Mouse (Mus musculus) neural tube, embryonic 15.5 days (tissue): ENCODE measurements around the gene Tmod1. TPM values are rescaled to one million over a fixed set of nuclear protein-coding genes. Genes with fewer than 3 reads are reported as not detected.

Experiments used
- ATAC-seq: fragments of 200-750 bp; cut with Nextera tagmentation; 2 replicates; pipeline ENCODE4 v1.8.0; 2017; ENCODE audit warnings: mild to moderate bottlenecking, moderate TSS enrichment, moderate library complexity; ENCODE audit not compliant: low FRiP score
- H3K27ac ChIP-seq: fragments of 300-500 bp; sonication (generic); replicated peaks from 2 replicates; pipeline ENCODE4 v1.5.1; 2015; ENCODE audit warnings: mild to moderate bottlenecking, inconsistent platforms
- H3K27me3 ChIP-seq: fragments of 300-500 bp; sonication (generic); replicated peaks from 2 replicates; pipeline ENCODE4 v1.6.1; 2015; ENCODE audit warnings: inconsistent platforms
- H3K36me3 ChIP-seq: fragments of 300-500 bp; sonication (generic); 2 replicates; pipeline ENCODE4 v1.6.1; 2015; ENCODE audit warnings: inconsistent platforms
- H3K4me1 ChIP-seq: fragments of 300-500 bp; sonication (generic); 2 replicates; pipeline ENCODE4 v1.6.1; 2015; ENCODE audit warnings: inconsistent platforms
- H3K4me2 ChIP-seq: fragments of 300-500 bp; sonication (generic); 2 replicates; pipeline ENCODE4 v1.6.1; 2015; ENCODE audit warnings: inconsistent platforms, mild to moderate bottlenecking, moderate library complexity
- H3K4me3 ChIP-seq: fragments of 300-500 bp; sonication (generic); replicated peaks from 2 replicates; pipeline ENCODE4 v1.5.1; 2015; ENCODE audit warnings: mild to moderate bottlenecking, inconsistent platforms
- H3K9ac ChIP-seq: fragments of 300-500 bp; sonication (generic); replicated peaks from 2 replicates; pipeline ENCODE4 v1.6.1; 2015; ENCODE audit warnings: mild to moderate bottlenecking, inconsistent platforms
- H3K9me3 ChIP-seq: fragments of 300-500 bp; sonication (generic); replicated peaks from 2 replicates; pipeline ENCODE4 v1.6.1; 2016; ENCODE audit warnings: inconsistent platforms
- WGBS: fragments of 180-500 bp; shearing (Covaris S2); methylation state at CpG from one replicate; pipeline ENCODE4 v1.1.7; 2015; ENCODE audit warnings: mixed read lengths; 5-methylcytosine and 5-hydroxymethylcytosine counted together
- polyA plus RNA-seq: library from polyadenylated mRNA; unstranded; fragments of >200 nt; fragmentation: Nextera tagmentation; extraction: Ambion mirVana; gene quantifications from 2 replicates; pipeline ENCODE4 v1.2.1, GENCODE M21; 2015

Tmod1 gene
- polyA plus RNA-seq, 1 experiment from 2014 or later = 3.5 TPM

- H3K4me1 ChIP-seq = peaks cover 15% of the 10 kb centered on the region
- H3K27me3 ChIP-seq = no peaks in the 10 kb centered on the region
- H3K27ac ChIP-seq = no peak overlapping the region
- no peaks in the 10 kb centered on the region for H3K36me3 ChIP-seq
- no peak overlapping the region for H3K4me2 ChIP-seq
- 87% methylated on average over 7 of the region's 7 CpGs for WGBS
- no peak overlapping the region for H3K9ac ChIP-seq
- no peak for ATAC-seq
- H3K4me3 ChIP-seq = no peak overlapping the region
- no peaks in the 10 kb centered on the region for H3K9me3 ChIP-seq
These were observed 57.8 kb downstream of the Tmod1 start for GRCm38 (mm10) chr4:46096546-46096945.

GRCm38 (mm10) chr4:46097591-46097990 is 58.9 kb downstream of the Tmod1 start:
- H3K9me3 ChIP-seq = no peaks in the 10 kb centered on the region
- H3K36me3 ChIP-seq = no peaks in the 10 kb centered on the region
- no peak overlapping the region for H3K4me2 ChIP-seq
- no peak overlapping the region for H3K4me3 ChIP-seq
- no peak for ATAC-seq
- no peaks in the 10 kb centered on the region for H3K27me3 ChIP-seq
- no peak overlapping the region for H3K27ac ChIP-seq
- peaks cover 15% of the 10 kb centered on the region for H3K4me1 ChIP-seq
- 93% methylated on average over 2 of the region's 2 CpGs for WGBS
- no peak overlapping the region for H3K9ac ChIP-seq

GRCm38 (mm10) chr4:46099132-46099531 is 60.4 kb downstream of the Tmod1 start:
- H3K9me3 ChIP-seq = no peaks in the 10 kb centered on the region
- no peak for ATAC-seq
- peaks cover 15% of the 10 kb centered on the region for H3K4me1 ChIP-seq
- WGBS = 77% methylated on average over 9 of the region's 9 CpGs
- H3K27me3 ChIP-seq = no peaks in the 10 kb centered on the region
- H3K4me2 ChIP-seq = no peak overlapping the region
- no peaks in the 10 kb centered on the region for H3K36me3 ChIP-seq
- no peak overlapping the region for H3K9ac ChIP-seq
- no peak overlapping the region for H3K4me3 ChIP-seq
- H3K27ac ChIP-seq = no peak overlapping the region

DNA sequence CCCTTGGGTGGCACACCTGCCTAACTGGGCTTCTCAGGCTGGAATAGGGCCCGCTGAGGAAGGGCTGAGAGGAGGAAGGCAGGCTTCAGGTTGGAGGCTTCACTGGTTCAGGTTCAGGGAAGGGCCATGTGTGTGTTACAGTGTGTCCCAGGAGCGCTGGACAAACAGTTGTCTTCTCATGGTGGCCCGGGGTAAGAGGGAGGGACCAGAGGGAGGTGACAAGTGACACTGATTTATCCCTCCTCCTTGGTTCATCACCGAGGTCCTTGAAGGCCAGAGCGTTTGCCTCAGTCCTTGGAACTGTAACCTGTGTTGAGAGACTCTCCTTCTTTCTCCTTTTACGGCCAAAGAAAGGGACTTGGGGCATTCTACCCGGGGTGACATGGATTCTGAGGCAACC is 61.8 kb downstream of the Tmod1 start:
- no peak overlapping the region for H3K9ac ChIP-seq
- H3K9me3 ChIP-seq = no peaks in the 10 kb centered on the region
- H3K4me1 ChIP-seq = peaks cover 8% of the 10 kb centered on the region
- no peak for ATAC-seq
- no peaks in the 10 kb centered on the region for H3K36me3 ChIP-seq
- H3K27me3 ChIP-seq = no peaks in the 10 kb centered on the region
- H3K27ac ChIP-seq = no peak overlapping the region
- no peak overlapping the region for H3K4me2 ChIP-seq
- H3K4me3 ChIP-seq = no peak overlapping the region
- 59% methylated on average over 7 of the region's 7 CpGs for WGBS

DNA sequence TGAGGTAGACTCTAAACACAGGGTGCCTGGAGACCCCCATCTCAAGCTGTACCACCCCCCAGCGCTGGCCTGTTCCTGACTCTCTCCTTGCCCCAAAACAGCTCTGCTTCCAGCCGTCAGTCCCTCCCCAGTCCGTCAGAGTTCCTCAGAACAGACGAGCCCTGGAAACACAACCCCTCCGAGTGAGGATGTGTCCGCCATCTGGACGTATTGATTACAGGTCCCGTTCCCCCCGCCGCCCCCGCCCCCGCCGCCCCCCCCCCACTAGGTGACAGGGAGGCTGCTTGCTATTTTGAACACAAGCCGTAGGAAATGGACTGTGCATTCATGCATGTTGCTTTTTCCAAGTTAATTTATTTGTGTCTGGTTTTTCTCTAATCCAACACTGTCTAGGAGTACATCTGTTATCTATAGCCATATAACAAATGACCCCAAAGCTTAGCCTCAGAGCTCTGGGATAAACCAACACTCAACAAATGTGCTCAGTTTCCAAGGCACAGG is 62.5 kb downstream of the Tmod1 start:
- no peak for ATAC-seq
- 26% methylated on average over 14 of the region's 14 CpGs for WGBS
- Histone ChIP-seq H3K4me1 (peaks cover 7% of the 10 kb centered on the region; the same call in 1 of the 2 replicates), H3K9ac (no peak overlapping the region), H3K36me3 (no peaks in the 10 kb centered on the region), H3K9me3 (no peaks in the 10 kb centered on the region), H3K4me3 (no peak overlapping the region), H3K27me3 (no peaks in the 10 kb centered on the region), H3K4me2 (no peak overlapping the region), H3K27ac (no peak overlapping the region)

GRCm38 (mm10) chr4:46102078-46102769 is 63.5 kb downstream of the Tmod1 start:
- no peak overlapping the region for H3K4me2 ChIP-seq
- H3K9ac ChIP-seq = no peak overlapping the region
- H3K4me3 ChIP-seq = no peak overlapping the region
- no peak for ATAC-seq
- 91% methylated on average over 10 of the region's 10 CpGs for WGBS
- H3K36me3 ChIP-seq = no peaks in the 10 kb centered on the region
- H3K27me3 ChIP-seq = no peaks in the 10 kb centered on the region
- no peak overlapping the region for H3K27ac ChIP-seq
- peaks cover 7% of the 10 kb centered on the region; the same call in 1 of the 2 replicates for H3K4me1 ChIP-seq
- H3K9me3 ChIP-seq = no peaks in the 10 kb centered on the region

DNA sequence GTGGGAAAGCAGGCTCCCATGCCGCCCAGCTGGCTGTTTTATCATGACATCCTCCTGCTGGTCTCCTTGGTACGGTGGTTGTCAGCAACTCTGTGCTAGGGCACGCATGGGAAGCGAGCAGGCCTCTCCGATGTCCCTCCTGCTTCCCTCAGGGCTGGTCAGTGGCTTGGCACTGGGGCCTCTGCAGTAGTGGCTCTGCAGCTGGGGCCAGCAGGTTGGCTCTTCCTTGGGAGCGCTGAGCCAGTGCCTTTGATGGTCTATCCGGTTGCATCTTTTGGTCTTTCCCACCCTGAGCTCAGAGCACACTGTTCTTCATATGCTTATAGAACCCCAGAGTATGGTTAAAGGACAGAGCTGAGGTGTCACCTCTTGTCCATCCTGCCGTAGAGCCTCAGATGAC is 71.3 kb downstream of the Tmod1 start:
- Histone ChIP-seq H3K4me2 (no peak overlapping the region), H3K9me3 (no peaks in the 10 kb centered on the region), H3K4me1 (no peaks in the 10 kb centered on the region), H3K27ac (no peak overlapping the region), H3K27me3 (no peaks in the 10 kb centered on the region), H3K4me3 (no peak overlapping the region), H3K36me3 (peaks cover 10% of the 10 kb centered on the region), H3K9ac (no peak overlapping the region)
- no peak for ATAC-seq
- 92% methylated on average over 8 of the region's 8 CpGs for WGBS

DNA sequence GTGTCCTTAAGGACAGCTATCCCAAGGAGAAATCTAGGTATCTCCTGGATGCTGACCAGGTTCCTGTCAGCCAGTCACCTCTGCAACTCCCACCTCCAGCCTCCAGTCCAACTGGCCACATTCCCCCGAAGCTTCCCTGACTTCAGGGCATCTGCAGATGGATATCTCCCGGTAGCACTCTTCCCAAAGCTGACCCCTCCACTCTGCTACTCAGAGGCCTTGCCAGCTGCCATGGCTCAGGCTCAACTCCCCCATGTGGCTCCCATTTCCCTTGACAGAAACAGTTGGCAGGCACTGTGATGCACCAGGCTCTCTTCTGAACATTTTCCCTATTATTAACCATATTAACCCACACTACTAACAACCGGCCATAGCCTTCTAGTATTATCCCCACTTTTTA is 72.6 kb downstream of the Tmod1 start:
- no peak for ATAC-seq

GRCm38 (mm10) chr4:46115308-46115707 is 76.6 kb downstream of the Tmod1 start:
- Histone ChIP-seq H3K9me3 (no peaks in the 10 kb centered on the region), H3K36me3 (peaks cover 62% of the 10 kb centered on the region), H3K27ac (no peak overlapping the region), H3K4me2 (no peak overlapping the region), H3K4me3 (no peak overlapping the region), H3K9ac (no peak overlapping the region), H3K27me3 (no peaks in the 10 kb centered on the region), H3K4me1 (no peaks in the 10 kb centered on the region)
- ATAC-seq = no peak
- WGBS = 85% methylated on average over 1 of the region's 1 CpGs

More for the DNA sequence above, 72.6 kb downstream of the Tmod1 start:
- H3K36me3 ChIP-seq = peaks cover 22% of the 10 kb centered on the region
- H3K9me3 ChIP-seq = no peaks in the 10 kb centered on the region
- H3K27ac ChIP-seq = no peak overlapping the region
- H3K9ac ChIP-seq = no peak overlapping the region
- no peaks in the 10 kb centered on the region for H3K4me1 ChIP-seq
- 79% methylated on average over 3 of the region's 3 CpGs for WGBS
- H3K4me3 ChIP-seq = no peak overlapping the region
- H3K4me2 ChIP-seq = no peak overlapping the region
- H3K27me3 ChIP-seq = no peaks in the 10 kb centered on the region

- Histone ChIP-seq H3K27me3 (no peaks in the 10 kb centered on the region), H3K4me2 (no peak overlapping the region), H3K9ac (no peak overlapping the region)
These were observed 77.9 kb downstream of the Tmod1 start for GRCm38 (mm10) chr4:46116544-46117175.

DNA sequence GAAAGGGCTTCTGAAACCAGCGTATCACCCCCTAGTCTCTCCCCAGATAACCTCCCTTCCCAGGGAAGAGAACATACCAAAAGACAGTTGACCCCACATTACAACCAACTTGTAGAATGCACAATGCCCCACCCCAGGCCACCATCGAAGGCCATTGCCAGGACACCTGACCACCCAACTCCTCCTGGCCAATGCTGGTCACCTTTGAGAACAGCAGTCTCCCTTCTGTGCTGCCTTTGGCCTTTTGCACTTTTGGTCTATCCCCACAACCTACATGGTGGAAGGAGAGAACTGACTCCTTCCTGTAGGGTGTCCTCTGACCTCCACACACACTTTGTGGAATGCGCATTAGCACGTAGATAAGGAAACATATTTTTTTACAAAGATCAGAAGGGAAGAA is 78.8 kb downstream of the Tmod1 start:
- Histone ChIP-seq H3K27me3 (no peaks in the 10 kb centered on the region), H3K27ac (no peak overlapping the region), H3K4me1 (no peaks in the 10 kb centered on the region), H3K4me2 (no peak overlapping the region), H3K36me3 (peaks cover 81% of the 10 kb centered on the region), H3K4me3 (no peak overlapping the region), H3K9ac (no peak overlapping the region), H3K9me3 (no peaks in the 10 kb centered on the region)
- 97% methylated on average over 4 of the region's 4 CpGs for whole genome bisulfite sequencing
- no peak for ATAC-seq

More at GRCm38 (mm10) chr4:46116544-46117175, 77.9 kb downstream of the Tmod1 start:
- WGBS = 54% methylated on average over 10 of the region's 10 CpGs
- no peak for ATAC-seq
- no peak overlapping the region for H3K27ac ChIP-seq
- H3K4me1 ChIP-seq = no peaks in the 10 kb centered on the region
- H3K36me3 ChIP-seq = peaks cover 73% of the 10 kb centered on the region
- H3K9me3 ChIP-seq = no peaks in the 10 kb centered on the region
- no peak overlapping the region for H3K4me3 ChIP-seq

GRCm38 (mm10) chr4:46119514-46120094 is 80.9 kb downstream of the Tmod1 start:
- H3K4me1 ChIP-seq = no peaks in the 10 kb centered on the region
- no peak overlapping the region for H3K9ac ChIP-seq
- H3K4me2 ChIP-seq = no peak overlapping the region
- no peaks in the 10 kb centered on the region for H3K9me3 ChIP-seq
- H3K27me3 ChIP-seq = no peaks in the 10 kb centered on the region
- H3K27ac ChIP-seq = no peak overlapping the region
- 93% methylated on average over 14 of the region's 14 CpGs for WGBS
- H3K4me3 ChIP-seq = no peak overlapping the region
- ATAC-seq = no peak
- peaks cover 93% of the 10 kb centered on the region for H3K36me3 ChIP-seq
